Mouse (Mus musculus) small intestine, adult 2 months (tissue): Measurements from ENCODE around the gene Dbf4.

ENCODE experiments used
- CTCF ChIP-seq: fragments of 200-500 bp; IDR thresholded peaks from 2 replicates; pipeline ENCODE4 v1.5.1; 2012; ENCODE audit warnings: low read depth, mild to moderate bottlenecking, control low read depth, inconsistent platforms, low read length, moderate library complexity, mixed read lengths; ENCODE audit not compliant: insufficient replicate concordance, insufficient read length; ENCODE audit errors: extremely low read depth
- POLR2A ChIP-seq: fragments of 200-500 bp; IDR thresholded peaks from 2 replicates; pipeline ENCODE4 v1.6.1; 2012; ENCODE audit warnings: low read depth, mild to moderate bottlenecking, control low read depth, inconsistent platforms, low read length, moderate library complexity

GRCm38 (mm10) chr5:8367614-8368327 is 54.7 kb downstream of the Dbf4 start, which contains the start of gene Adam22:
- TF ChIP-seq POLR2A (no peak), CTCF (no peak)
